Mouse (Mus musculus) cerebellum, adult 2 months (tissue): ENCODE data around the gene Fhod1. TPM values are rescaled to one million over a fixed set of nuclear protein-coding genes. Genes with fewer than 3 reads are reported as not detected.

Source experiments
- DNase-seq, 2 experiments: peaks; one replicate each; pipeline ENCODE4 v3.0.0; 2021
- H3K27ac ChIP-seq: fragments of 200-500 bp; 2 replicates; pipeline ENCODE4 v1.5.1; 2012; ENCODE audit warnings: low read length, control low read depth, inconsistent platforms; ENCODE audit not compliant: insufficient read depth
- H3K27me3 ChIP-seq: fragments of 200-500 bp; 2 replicates; pipeline ENCODE4 v1.6.1; 2012; ENCODE audit warnings: inconsistent platforms, mild to moderate bottlenecking, low read length, moderate library complexity; ENCODE audit not compliant: control insufficient read depth, insufficient read depth
- H3K4me1 ChIP-seq: fragments of 200-500 bp; 2 replicates; pipeline ENCODE4 v1.6.1; 2011; ENCODE audit warnings: low read length; ENCODE audit not compliant: control insufficient read depth, insufficient read depth
- H3K4me3 ChIP-seq: fragments of 200-500 bp; replicated peaks from 2 replicates; pipeline ENCODE3; 2011; ENCODE audit warnings: mild to moderate bottlenecking, low read depth, low read length, control low read depth; ENCODE audit not compliant: insufficient read depth
- CTCF ChIP-seq: fragments of 200-500 bp; IDR thresholded peaks from 2 replicates; pipeline ENCODE4 v1.5.1; 2011; ENCODE audit warnings: low read depth, mild to moderate bottlenecking, control low read depth, low read length, moderate library complexity, borderline replicate concordance; ENCODE audit not compliant: insufficient read depth
- POLR2A ChIP-seq: fragments of 200-500 bp; IDR thresholded peaks from 2 replicates; pipeline ENCODE4 v1.6.1; 2011; ENCODE audit warnings: low read length, control low read depth, borderline replicate concordance; ENCODE audit not compliant: insufficient read depth
- WGBS: fragments of 180-500 bp; shearing (Covaris S2); methylation state at CpG from one replicate; pipeline ENCODE4 v1.1.7; 2018; 5-methylcytosine and 5-hydroxymethylcytosine counted together
- polyA plus RNA-seq: library from polyadenylated mRNA; depleted of rRNA; stranded (reverse); fragments of >200 nt; gene quantifications from 2 replicates; pipeline ENCODE4 v1.2.3, GENCODE M21; 2012; rRNA removed

The Fhod1 gene
- polyA plus RNA-seq, 1 experiment, result 4.0 TPM

- DNase-seq, result no peak
- WGBS, result 81% methylated on average over 4 of the region's 4 CpGs
Observed at GRCm38 (mm10) chr8:105286907-105287306, 60.8 kb downstream of the Fhod1 start.

GRCm38 (mm10) chr8:105285514-105285913 is 62.2 kb downstream of the Fhod1 start:
- Histone ChIP-seq H3K27me3 (no peaks in the 10 kb centered on the region), H3K27ac (no peak overlapping the region), H3K4me1 (peaks cover 11% of the 10 kb centered on the region), H3K4me3 (no peak overlapping the region)
- no peak for TF ChIP-seq POLR2A
- no peak for TF ChIP-seq CTCF
- no peak for DNase-seq
- WGBS, result 45% methylated on average over 12 of the region's 12 CpGs

More at GRCm38 (mm10) chr8:105286907-105287306, 60.8 kb downstream of the Fhod1 start:
- H3K4me3 ChIP-seq, result no peak overlapping the region
- no peaks in the 10 kb centered on the region for H3K27me3 ChIP-seq
- TF ChIP-seq POLR2A (no peak), CTCF (no peak)
- no peak overlapping the region for H3K27ac ChIP-seq
- peaks cover 11% of the 10 kb centered on the region for H3K4me1 ChIP-seq

- peak overlapping the region; percentile 13 for H3K4me3 ChIP-seq
- 20% methylated on average over 23 of the region's 23 CpGs for WGBS
- H3K4me1 ChIP-seq, result peaks cover 9% of the 10 kb centered on the region
- no peaks in the 10 kb centered on the region for H3K27me3 ChIP-seq
- no peak for TF ChIP-seq POLR2A
- TF ChIP-seq CTCF, result peak; percentile 73
- H3K27ac ChIP-seq, result no peak overlapping the region
- peak; percentile 60 to 65 for DNase-seq
Observed at GRCm38 (mm10) chr8:105283074-105283473, 64.7 kb downstream of the Fhod1 start.

GRCm38 (mm10) chr8:105282239-105282638 is 65.5 kb downstream of the Fhod1 start:
- WGBS, result 94% methylated on average over 4 of the region's 4 CpGs
- Histone ChIP-seq H3K27ac (no peak overlapping the region), H3K4me1 (peaks cover 9% of the 10 kb centered on the region), H3K27me3 (no peaks in the 10 kb centered on the region), H3K4me3 (no peak overlapping the region)
- DNase-seq, result no peak
- TF ChIP-seq CTCF (no peak), POLR2A (no peak)

GRCm38 (mm10) chr8:105281821-105282220 is 65.9 kb downstream of the Fhod1 start:
- WGBS, result 89% methylated on average over 12 of the region's 12 CpGs
- no peak for TF ChIP-seq CTCF
- TF ChIP-seq POLR2A, result no peak

GRCm38 (mm10) chr8:105280567-105280966 is 67.2 kb downstream of the Fhod1 start:
- DNase-seq, result no peak
- Histone ChIP-seq H3K4me1 (peaks cover 9% of the 10 kb centered on the region), H3K27ac (no peak overlapping the region), H3K27me3 (no peaks in the 10 kb centered on the region; the same call in 1 of the 2 replicates), H3K4me3 (no peak overlapping the region)
- no peak for TF ChIP-seq POLR2A
- TF ChIP-seq CTCF, result no peak
- WGBS, result 78% methylated on average over 3 of the region's 3 CpGs

More at GRCm38 (mm10) chr8:105281821-105282220, 65.9 kb downstream of the Fhod1 start:
- no peak overlapping the region for H3K4me3 ChIP-seq
- H3K27me3 ChIP-seq, result no peaks in the 10 kb centered on the region
- no peak for DNase-seq
- H3K27ac ChIP-seq, result no peak overlapping the region
- peaks cover 9% of the 10 kb centered on the region for H3K4me1 ChIP-seq

Other genes with a start within 250 kb of the Fhod1 start
- 0.07 TPM in 1 of 2 replicates, not detected in the other for gene Ces4a, start 216.2 kb downstream of the Fhod1 start, polyA plus RNA-seq
- gene Cbfb, start 177.3 kb downstream of the Fhod1 start, polyA plus RNA-seq, result 14.5 and 15.1 TPM in 2 replicates
- gene D230025D16Rik, start 122.8 kb downstream of the Fhod1 start, polyA plus RNA-seq, result 34.9 and 36.4 TPM in 2 replicates
- gene B3gnt9, start 92.8 kb downstream of the Fhod1 start, polyA plus RNA-seq, result 5.2 and 6.3 TPM in 2 replicates
- 10.3 and 12.1 TPM in 2 replicates for gene Tradd, start 83.3 kb downstream of the Fhod1 start, polyA plus RNA-seq
- gene Fbxl8, start 83.3 kb downstream of the Fhod1 start, polyA plus RNA-seq, result 1.7 and 2.1 TPM in 2 replicates
- gene Hsf4, start 78.2 kb downstream of the Fhod1 start, polyA plus RNA-seq, result 18.4 and 24.5 TPM in 2 replicates
- gene Nol3, start 71.8 kb downstream of the Fhod1 start, polyA plus RNA-seq, result 8.8 and 10.4 TPM in 2 replicates
- gene 4931428F04Rik, start 58.1 kb downstream of the Fhod1 start, polyA plus RNA-seq, result 25.1 and 27.4 TPM in 2 replicates
- gene Exoc3l, start 51.9 kb downstream of the Fhod1 start, polyA plus RNA-seq, result 17.0 and 20.0 TPM in 2 replicates
- 81.6 and 91.5 TPM in 2 replicates for gene E2f4, start 50.3 kb downstream of the Fhod1 start, polyA plus RNA-seq
- gene Elmo3, start 42.4 kb downstream of the Fhod1 start, polyA plus RNA-seq, result 12.4 and 15.2 TPM in 2 replicates
- gene Lrrc29, start 21.7 kb downstream of the Fhod1 start, polyA plus RNA-seq, result 5.0 and 6.3 TPM in 2 replicates
- gene Tmem208, start 21.6 kb downstream of the Fhod1 start, polyA plus RNA-seq, result 106 and 110 TPM in 2 replicates
- gene Slc9a5, start 890 bp upstream of the Fhod1 start, polyA plus RNA-seq, result 51.7 and 62.0 TPM in 2 replicates
- 11.0 and 13.5 TPM in 2 replicates for gene Plekhg4, start 25.3 kb upstream of the Fhod1 start, polyA plus RNA-seq
- gene Kctd19, start 65.5 kb upstream of the Fhod1 start, polyA plus RNA-seq, result 0.05 TPM in 1 of 2 replicates, not detected in the other
- gene Lrrc36, start 65.6 kb upstream of the Fhod1 start, polyA plus RNA-seq, result 0.65 and 1.2 TPM in 2 replicates
- 286 and 297 TPM in 2 replicates for gene Tppp3, start 123.6 kb upstream of the Fhod1 start, polyA plus RNA-seq
- 64.7 and 67.9 TPM in 2 replicates for gene Zdhhc1, start 148.9 kb upstream of the Fhod1 start, polyA plus RNA-seq
- 0.08 TPM in 1 of 2 replicates, not detected in the other for gene Hsd11b2, start 170.8 kb upstream of the Fhod1 start, polyA plus RNA-seq
- 333 and 336 TPM in 2 replicates for gene Atp6v0d1, start 218.1 kb upstream of the Fhod1 start, polyA plus RNA-seq